In the genomic region with DNA sequence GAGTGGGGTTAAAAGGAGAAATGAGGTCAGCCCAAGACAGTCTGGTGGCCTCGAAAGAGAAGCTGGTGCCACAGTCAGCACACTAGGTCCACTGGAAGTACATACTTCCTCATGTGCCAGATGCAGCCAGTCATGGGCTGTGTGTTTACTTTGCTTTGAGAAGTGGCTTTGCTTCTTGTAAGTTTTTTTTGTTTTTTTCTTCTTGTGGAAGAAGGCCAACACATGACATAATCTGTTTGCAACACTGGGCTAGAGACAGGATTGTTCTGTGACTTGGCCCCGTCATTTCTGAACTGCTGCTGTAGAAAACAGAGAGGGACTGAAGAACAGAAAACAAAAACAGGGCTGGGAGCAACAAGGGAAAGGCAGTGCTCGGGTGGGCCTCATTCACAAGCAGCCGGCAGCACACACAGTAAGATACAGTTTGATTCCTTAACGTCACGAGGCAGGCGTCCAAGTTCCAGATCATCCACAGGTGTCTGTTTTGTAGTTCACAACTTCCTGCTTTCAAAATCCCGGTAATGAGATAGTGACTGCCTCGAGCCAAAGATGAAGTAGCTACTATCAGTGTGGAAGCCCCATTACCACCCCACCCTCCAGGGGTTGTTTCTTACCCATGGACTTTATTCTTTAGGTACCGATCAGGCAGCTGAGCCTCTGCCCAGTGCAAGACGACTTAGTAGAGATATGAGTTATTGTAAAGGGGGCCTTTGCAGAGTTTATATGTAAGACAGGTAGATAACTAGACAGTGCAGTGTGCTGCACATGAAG, we compare ENCODE assay signal across 8 mouse cellular contexts.
DNase-seq lines count a peak whose midpoint lies in the region; ATAC-seq and TF ChIP-seq lines count a peak whose summit lies in the region.

No protein-coding gene starts in this region.

- peak; percentile 98 for DNase-seq in heart, adult 11 months
- DNase-seq in heart, embryonic 10.5 days (ENCODE audit: low spot score): no peak
- DNase-seq in NIH3T3 (ENCODE audit: low read depth): peak; percentile 75
- DNase-seq in gastrocnemius, postnatal 25 days: peak; percentile 44
- peak; percentile 95 for DNase-seq in lung, embryonic 14.5 days
- DNase-seq in telencephalon, adult 2 months (ENCODE audit: low read depth, low spot score): peak; percentile 68
- no peak for DNase-seq in embryo, embryonic 10 days (ENCODE audit: low spot score)

- no peaks in the 10 kb centered on the region for H3K9me3 ChIP-seq in heart, embryonic 10.5 days
- H3K9me3 ChIP-seq in kidney, embryonic 14.5 days (ENCODE audit: control insufficient read depth, low read length): no peaks in the 10 kb centered on the region
- no peaks in the 10 kb centered on the region for H3K9me3 ChIP-seq in lung, embryonic 14.5 days (ENCODE audit: low read depth, low read length)

- no peaks in the 10 kb centered on the region for H3K36me3 ChIP-seq in heart, embryonic 10.5 days
- H3K36me3 ChIP-seq in kidney, embryonic 14.5 days (ENCODE audit: control insufficient read depth, insufficient read depth, low read length): no peaks in the 10 kb centered on the region
- H3K36me3 ChIP-seq in lung, embryonic 14.5 days (ENCODE audit: insufficient read depth): no peaks in the 10 kb centered on the region

- H3K4me3 ChIP-seq in heart, embryonic 10.5 days: no peak overlapping the region
- H3K4me3 ChIP-seq in kidney, embryonic 14.5 days (ENCODE audit: low read length): no peak overlapping the region
- no peak overlapping the region for H3K4me3 ChIP-seq in lung, embryonic 14.5 days (ENCODE audit: low read depth, low read length)

- H3K27ac ChIP-seq in heart, embryonic 10.5 days: no peak overlapping the region
- H3K27ac ChIP-seq in kidney, embryonic 14.5 days (ENCODE audit: low read depth, low read length): no peak overlapping the region
- H3K27ac ChIP-seq in lung, embryonic 14.5 days (ENCODE audit: low read depth): peak overlapping the region; percentile 77

- H3K4me1 ChIP-seq in heart, embryonic 10.5 days: peaks cover 33% of the 10 kb centered on the region
- H3K4me1 ChIP-seq in kidney, embryonic 14.5 days (ENCODE audit: control insufficient read depth, insufficient read depth, low read length): peaks cover 7% of the 10 kb centered on the region
- peaks cover 6% of the 10 kb centered on the region for H3K4me1 ChIP-seq in lung, embryonic 14.5 days (ENCODE audit: insufficient read depth)

- H3K27me3 ChIP-seq in heart, embryonic 10.5 days (ENCODE audit: insufficient read depth, poor library complexity, severe bottlenecking): no peaks in the 10 kb centered on the region
- no peaks in the 10 kb centered on the region for H3K27me3 ChIP-seq in kidney, embryonic 14.5 days (ENCODE audit: control insufficient read depth, insufficient read depth, low read length)
- H3K27me3 ChIP-seq in lung, embryonic 14.5 days (ENCODE audit: insufficient read depth, low read length): no peaks in the 10 kb centered on the region

- peak; percentile 76 for ATAC-seq in kidney, embryonic 14.5 days (ENCODE audit: low FRiP score, low TSS enrichment)
- ATAC-seq in lung, embryonic 14.5 days (ENCODE audit: insufficient read depth): peak; percentile 92

- no peak for TF ChIP-seq CTCF in lung, embryonic 14.5 days (IDR thresholded peaks at IDR 0.05; ENCODE audit: low read depth)

- no peak overlapping the region for H3K4me2 ChIP-seq in kidney, embryonic 14.5 days (replicated peaks; ENCODE audit: low read depth, low read length)
- peak overlapping the region; percentile 23 for H3K4me2 ChIP-seq in lung, embryonic 14.5 days

- no peak overlapping the region for H3K9ac ChIP-seq in kidney, embryonic 14.5 days (ENCODE audit: low read depth, low read length)
- no peak overlapping the region for H3K9ac ChIP-seq in lung, embryonic 14.5 days

- 56% methylated on average over 11 of the region's 11 CpGs for WGBS in heart, embryonic 10.5 days
- WGBS in kidney, embryonic 14.5 days: 53% methylated on average over 11 of the region's 11 CpGs
- 23% methylated on average over 11 of the region's 11 CpGs for WGBS in lung, embryonic 14.5 days

Comparison
In these comparisons a context has a peak if more than half of its experiments do, and no peak if none do; other contexts are left out.
1. DNase-seq: peak in heart, adult 11 months (single experiment), NIH3T3 (single experiment), gastrocnemius, postnatal 25 days (single experiment), lung, embryonic 14.5 days (single experiment) and telencephalon, adult 2 months (single experiment); none in heart, embryonic 10.5 days (single experiment) and embryo, embryonic 10 days (single experiment).